Mouse (Mus musculus): ENCODE measurements around the gene Brsk1. TPM values are rescaled to one million over a fixed set of nuclear protein-coding genes. Genes with fewer than 3 reads are reported as not detected.
A peak's percentile ranks its signal among the peaks of the same experiment; 100 is the strongest.

Gene Brsk1
- polyA plus RNA-seq, 1 experiment from 2014 or later = 7.1 TPM

GRCm38 (mm10) chr7:4716955-4717354, 26.6 kb downstream of the Brsk1 start:
- Histone ChIP-seq H3K4me3 (ENCODE audit: low read length) (no peak overlapping the region), H3K4me2 (ENCODE audit: low read length) (no peak overlapping the region), H3K9me3 (ENCODE audit: control insufficient read depth, low read length) (no peaks in the 10 kb centered on the region), H3K27me3 (replicated peaks; ENCODE audit: control insufficient read depth, insufficient read depth, low read length) (no peaks in the 10 kb centered on the region), H3K27ac (ENCODE audit: low read depth, low read length) (no peak overlapping the region), H3K36me3 (ENCODE audit: control insufficient read depth, insufficient read depth, low read length) (peaks cover 32% of the 10 kb centered on the region), H3K9ac (ENCODE audit: low read depth, low read length) (no peak overlapping the region), H3K4me1 (ENCODE audit: control insufficient read depth, insufficient read depth, low read depth, low read length) (no peaks in the 10 kb centered on the region)
- 74% methylated on average over 6 of the region's 6 CpGs for WGBS
- no peak for ATAC-seq

GRCm38 (mm10) chr7:4719276-4719675, 28.9 kb downstream of the Brsk1 start:
- no peak for ATAC-seq
- Histone ChIP-seq H3K4me1 (ENCODE audit: control insufficient read depth, insufficient read depth, low read depth, low read length) (no peaks in the 10 kb centered on the region), H3K9ac (ENCODE audit: low read depth, low read length) (no peak overlapping the region), H3K9me3 (ENCODE audit: control insufficient read depth, low read length) (no peaks in the 10 kb centered on the region), H3K4me2 (ENCODE audit: low read length) (no peak overlapping the region), H3K36me3 (ENCODE audit: control insufficient read depth, insufficient read depth, low read length) (peaks cover 11% of the 10 kb centered on the region), H3K27ac (ENCODE audit: low read depth, low read length) (no peak overlapping the region), H3K4me3 (ENCODE audit: low read length) (no peak overlapping the region), H3K27me3 (replicated peaks; ENCODE audit: control insufficient read depth, insufficient read depth, low read length) (no peaks in the 10 kb centered on the region)
- 90% methylated on average over 3 of the region's 3 CpGs for WGBS

DNA sequence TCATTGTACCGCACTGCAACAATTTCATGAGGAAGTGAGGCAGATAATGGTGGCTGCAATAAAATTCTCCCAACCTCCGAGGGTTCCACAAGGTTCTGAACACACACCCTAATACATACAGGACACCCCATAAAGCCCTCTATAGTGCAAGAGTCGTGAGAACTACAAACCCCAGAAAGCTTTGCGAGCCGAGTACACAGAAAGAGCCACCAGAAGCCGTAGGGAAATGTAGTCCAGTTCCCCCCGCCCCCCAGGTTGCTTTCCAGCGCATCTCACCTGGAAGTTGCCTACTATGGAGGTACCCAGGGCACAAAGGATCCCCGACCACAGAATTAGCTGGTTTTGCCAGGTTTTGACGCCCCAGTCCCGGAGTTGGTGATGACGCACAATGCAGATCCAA, 33.1 kb downstream of the Brsk1 start:
- WGBS = 35% methylated on average over 12 of the region's 12 CpGs
- no peaks in the 10 kb centered on the region for H3K4me1 ChIP-seq (ENCODE audit: control insufficient read depth, insufficient read depth, low read depth, low read length)
- no peaks in the 10 kb centered on the region for H3K27me3 ChIP-seq (replicated peaks; ENCODE audit: control insufficient read depth, insufficient read depth, low read length)
- H3K36me3 ChIP-seq (ENCODE audit: control insufficient read depth, insufficient read depth, low read length) = no peaks in the 10 kb centered on the region
- H3K27ac ChIP-seq (ENCODE audit: low read depth, low read length) = no peak overlapping the region
- H3K4me2 ChIP-seq (ENCODE audit: low read length) = peak overlapping the region; percentile 51
- H3K9me3 ChIP-seq (ENCODE audit: control insufficient read depth, low read length) = no peaks in the 10 kb centered on the region
- H3K9ac ChIP-seq (ENCODE audit: low read depth, low read length) = peak overlapping the region; percentile 35
- peak; percentile 76 for ATAC-seq
- H3K4me3 ChIP-seq (ENCODE audit: low read length) = peak overlapping the region; percentile 23

- Histone ChIP-seq H3K36me3 (ENCODE audit: control insufficient read depth, insufficient read depth, low read length) (no peaks in the 10 kb centered on the region), H3K9ac (ENCODE audit: low read depth, low read length) (no peak overlapping the region), H3K4me1 (ENCODE audit: control insufficient read depth, insufficient read depth, low read depth, low read length) (no peaks in the 10 kb centered on the region), H3K27me3 (replicated peaks; ENCODE audit: control insufficient read depth, insufficient read depth, low read length) (no peaks in the 10 kb centered on the region), H3K4me2 (ENCODE audit: low read length) (no peak overlapping the region), H3K9me3 (ENCODE audit: control insufficient read depth, low read length) (no peaks in the 10 kb centered on the region), H3K4me3 (ENCODE audit: low read length) (no peak overlapping the region), H3K27ac (ENCODE audit: low read depth, low read length) (no peak overlapping the region)
- no peak for ATAC-seq
- 90% methylated on average over 3 of the region's 3 CpGs for WGBS
Measured at GRCm38 (mm10) chr7:4724359-4724758, 34.0 kb downstream of the Brsk1 start.

DNA sequence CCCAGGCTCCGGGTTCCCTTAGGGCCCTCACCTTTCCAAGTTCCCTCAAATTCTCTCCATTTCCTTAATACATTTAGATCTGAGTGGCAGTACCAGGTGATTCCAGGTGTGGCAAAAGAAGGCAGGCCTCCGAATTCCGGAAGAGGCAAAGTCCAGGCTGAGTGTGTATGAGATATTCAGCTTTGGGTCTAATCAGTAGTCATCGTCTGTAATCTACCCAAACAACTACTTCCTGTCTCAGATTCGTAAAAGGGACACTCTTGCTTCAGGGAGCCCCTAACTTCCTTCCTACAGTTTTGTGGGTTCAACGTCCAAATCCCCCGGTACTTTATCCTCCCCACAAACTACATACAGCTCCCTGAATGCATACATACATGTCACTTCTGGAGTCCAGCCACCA, 34.8 kb downstream of the Brsk1 start, which contains the start of gene Tmem150b:
Gene Tmem150b (minus strand): TSS at position 81 of the 400 bp plus-strand sequence.
- H3K36me3 ChIP-seq (ENCODE audit: control insufficient read depth, insufficient read depth, low read length) = no peaks in the 10 kb centered on the region
- 86% methylated on average over 7 of the region's 7 CpGs for WGBS
- no peak for ATAC-seq
- no peaks in the 10 kb centered on the region for H3K9me3 ChIP-seq (ENCODE audit: control insufficient read depth, low read length)
- H3K4me2 ChIP-seq (ENCODE audit: low read length) = no peak within 1 kb of the TSS
- H3K4me3 ChIP-seq (ENCODE audit: low read length) = no peak within 1 kb of the TSS
- H3K27me3 ChIP-seq (replicated peaks; ENCODE audit: control insufficient read depth, insufficient read depth, low read length) = no peaks in the 10 kb centered on the region
- no peaks in the 10 kb centered on the region for H3K4me1 ChIP-seq (ENCODE audit: control insufficient read depth, insufficient read depth, low read depth, low read length)
- H3K27ac ChIP-seq (ENCODE audit: low read depth, low read length) = no peak within 1 kb of the TSS
- H3K9ac ChIP-seq (ENCODE audit: low read depth, low read length) = no peak within 1 kb of the TSS

- no peaks in the 10 kb centered on the region for H3K27me3 ChIP-seq (replicated peaks; ENCODE audit: control insufficient read depth, insufficient read depth, low read length)
- no peak overlapping the region for H3K4me2 ChIP-seq (ENCODE audit: low read length)
- no peaks in the 10 kb centered on the region for H3K4me1 ChIP-seq (ENCODE audit: control insufficient read depth, insufficient read depth, low read depth, low read length)
- no peak for ATAC-seq
- WGBS = 86% methylated on average over 5 of the region's 5 CpGs
- no peak overlapping the region for H3K9ac ChIP-seq (ENCODE audit: low read depth, low read length)
- no peak overlapping the region for H3K27ac ChIP-seq (ENCODE audit: low read depth, low read length)
- H3K9me3 ChIP-seq (ENCODE audit: control insufficient read depth, low read length) = no peaks in the 10 kb centered on the region
- no peaks in the 10 kb centered on the region for H3K36me3 ChIP-seq (ENCODE audit: control insufficient read depth, insufficient read depth, low read length)
- H3K4me3 ChIP-seq (ENCODE audit: low read length) = no peak overlapping the region
Measured at GRCm38 (mm10) chr7:4731090-4731489, 40.7 kb downstream of the Brsk1 start.

GRCm38 (mm10) chr7:4732968-4733392, 42.6 kb downstream of the Brsk1 start:
- Histone ChIP-seq H3K27me3 (replicated peaks; ENCODE audit: control insufficient read depth, insufficient read depth, low read length) (no peaks in the 10 kb centered on the region), H3K9me3 (ENCODE audit: control insufficient read depth, low read length) (no peaks in the 10 kb centered on the region), H3K4me3 (ENCODE audit: low read length) (no peak overlapping the region), H3K27ac (ENCODE audit: low read depth, low read length) (no peak overlapping the region), H3K4me1 (ENCODE audit: control insufficient read depth, insufficient read depth, low read depth, low read length) (no peaks in the 10 kb centered on the region), H3K9ac (ENCODE audit: low read depth, low read length) (no peak overlapping the region), H3K36me3 (ENCODE audit: control insufficient read depth, insufficient read depth, low read length) (no peaks in the 10 kb centered on the region), H3K4me2 (ENCODE audit: low read length) (no peak overlapping the region)
- ATAC-seq = no peak
- WGBS = 67% methylated on average over 6 of the region's 6 CpGs

DNA sequence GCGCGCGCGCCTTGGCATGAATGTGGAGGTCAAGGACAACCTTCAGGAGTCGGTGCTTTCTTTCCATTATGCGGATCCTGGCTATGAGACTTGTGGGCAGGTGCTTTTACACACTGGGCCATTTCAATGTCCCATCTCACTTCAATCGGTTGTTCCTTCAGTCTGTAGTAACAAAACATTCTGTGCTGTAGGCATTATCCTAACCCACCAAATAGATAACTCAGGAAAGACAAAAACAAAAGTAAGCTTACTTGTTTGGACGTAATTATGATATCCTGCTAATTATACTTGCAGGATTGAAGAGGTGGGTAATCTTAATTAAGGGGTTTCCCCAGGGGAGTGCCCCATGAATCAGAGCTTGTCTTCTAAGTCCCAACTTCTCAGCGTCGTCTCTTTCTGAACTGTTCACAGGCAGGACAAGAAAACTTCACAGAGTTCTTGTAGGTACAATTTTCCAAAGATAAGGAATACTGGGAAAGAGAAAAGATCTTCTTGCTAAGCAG, 48.7 kb downstream of the Brsk1 start:
- H3K27ac ChIP-seq (ENCODE audit: low read depth, low read length) = peak overlapping the region; percentile 76
- 16% methylated on average over 6 of the region's 10 CpGs for WGBS
- H3K4me3 ChIP-seq (ENCODE audit: low read length) = peak overlapping the region; percentile 75
- H3K4me2 ChIP-seq (ENCODE audit: low read length) = peak overlapping the region; percentile 68
- no peak for ATAC-seq
- no peaks in the 10 kb centered on the region for H3K36me3 ChIP-seq (ENCODE audit: control insufficient read depth, insufficient read depth, low read length)
- no peaks in the 10 kb centered on the region for H3K27me3 ChIP-seq (replicated peaks; ENCODE audit: control insufficient read depth, insufficient read depth, low read length)
- H3K9me3 ChIP-seq (ENCODE audit: control insufficient read depth, low read length) = no peaks in the 10 kb centered on the region
- H3K4me1 ChIP-seq (ENCODE audit: control insufficient read depth, insufficient read depth, low read depth, low read length) = peaks cover 25% of the 10 kb centered on the region
- H3K9ac ChIP-seq (ENCODE audit: low read depth, low read length) = 0 out of 2 replicates have a peak overlapping the region, but pooled peaks have one; percentile 43

GRCm38 (mm10) chr7:4739544-4740275, 49.3 kb downstream of the Brsk1 start, which contains the start of gene Kmt5c:
Gene Kmt5c (plus strand): TSS chr7:4740115.
- peak within 1 kb of the TSS; percentile 75 for H3K4me3 ChIP-seq (ENCODE audit: low read length)
- peak within 1 kb of the TSS; percentile 91 for H3K9ac ChIP-seq (ENCODE audit: low read depth, low read length)
- peak within 1 kb of the TSS; percentile 95 for H3K27ac ChIP-seq (ENCODE audit: low read depth, low read length)
- peak within 1 kb of the TSS; percentile 85 for H3K4me2 ChIP-seq (ENCODE audit: low read length)
- no peaks in the 10 kb centered on the region for H3K36me3 ChIP-seq (ENCODE audit: control insufficient read depth, insufficient read depth, low read length)
- no peaks in the 10 kb centered on the region for H3K27me3 ChIP-seq (replicated peaks; ENCODE audit: control insufficient read depth, insufficient read depth, low read length)
- ATAC-seq = peak; percentile 98
- 0% methylated on average over 30 of the region's 44 CpGs for WGBS
- no peaks in the 10 kb centered on the region for H3K9me3 ChIP-seq (ENCODE audit: control insufficient read depth, low read length)
- H3K4me1 ChIP-seq (ENCODE audit: control insufficient read depth, insufficient read depth, low read depth, low read length) = peaks cover 25% of the 10 kb centered on the region

Measured in hindbrain, embryonic 16.5 days (tissue).